Mouse (Mus musculus) hindbrain, embryonic 14.5 days (tissue): ENCODE results near the gene Cttnbp2. TPM values are rescaled to one million over a fixed set of nuclear protein-coding genes. Genes with fewer than 3 reads are reported as not detected.

Source experiments
- ATAC-seq: fragments of 200-750 bp; cut with Nextera tagmentation; 2 replicates; pipeline ENCODE4 v1.8.0; 2017; ENCODE audit warnings: moderate number of reproducible peaks, mild to moderate bottlenecking, moderate TSS enrichment, moderate library complexity; ENCODE audit not compliant: low FRiP score
- DNase-seq: peaks from one replicate; pipeline ENCODE4 v3.0.0-alpha.2; 2015; ENCODE audit warnings: low spot score
- H3K27ac ChIP-seq: fragments of 300-500 bp; sonication (generic); 2 replicates; pipeline ENCODE4 v1.5.1; 2014; ENCODE audit warnings: mild to moderate bottlenecking, moderate library complexity
- H3K27me3 ChIP-seq: fragments of 300-500 bp; sonication (generic); 2 replicates; pipeline ENCODE4 v1.6.1; 2014; ENCODE audit warnings: mild to moderate bottlenecking, low read length, mixed read lengths; ENCODE audit not compliant: control insufficient read depth, insufficient read depth
- H3K36me3 ChIP-seq: fragments of 300-500 bp; sonication (generic); replicated peaks from 2 replicates; pipeline ENCODE4 v1.6.1; 2014; ENCODE audit not compliant: control insufficient read depth, insufficient read depth
- H3K4me1 ChIP-seq: fragments of 300-500 bp; sonication (generic); replicated peaks from 2 replicates; pipeline ENCODE4 v1.6.1; 2014; ENCODE audit warnings: antibody characterized with exemption, low read length, mixed read lengths; ENCODE audit not compliant: control insufficient read depth, insufficient read depth
- H3K4me2 ChIP-seq: fragments of 300-500 bp; sonication (generic); replicated peaks from 2 replicates; pipeline ENCODE4 v1.6.1; 2014; ENCODE audit warnings: mild to moderate bottlenecking, moderate library complexity
- H3K4me3 ChIP-seq: fragments of 300-500 bp; sonication (generic); replicated peaks from 2 replicates; pipeline ENCODE4 v1.5.1; 2014; ENCODE audit warnings: mild to moderate bottlenecking, low read length
- H3K9ac ChIP-seq: fragments of 300-500 bp; sonication (generic); 2 replicates; pipeline ENCODE4 v1.6.1; 2014
- H3K9me3 ChIP-seq: fragments of 300-500 bp; sonication (generic); 2 replicates; pipeline ENCODE4 v1.6.1; 2016; ENCODE audit warnings: low read length; ENCODE audit not compliant: control insufficient read depth
- WGBS: fragments of 180-500 bp; shearing (Covaris S2); extraction: QIAGEN DNeasy Blood & Tissue Kit; methylation state at CpG from one replicate; pipeline ENCODE4 v1.1.7; 2014; 5-methylcytosine and 5-hydroxymethylcytosine counted together
- polyA plus RNA-seq: library from polyadenylated mRNA; unstranded; fragments of >200 nt; fragmentation: Nextera tagmentation; extraction: Ambion mirVana; gene quantifications from 2 replicates; pipeline ENCODE4 v1.2.1, GENCODE M21; 2014

The Cttnbp2 gene
- polyA plus RNA-seq, 1 experiment from 2014 or later, result 48.7 TPM

GRCm38 (mm10) chr6:18511886-18512285 lies 2.8 kb downstream of the Cttnbp2 start:
- no peaks in the 10 kb centered on the region for H3K27me3 ChIP-seq
- no peak for DNase-seq
- H3K9me3 ChIP-seq, result no peaks in the 10 kb centered on the region
- H3K36me3 ChIP-seq, result no peaks in the 10 kb centered on the region
- peak overlapping the region; percentile 4 for H3K4me3 ChIP-seq
- H3K9ac ChIP-seq, result no peak overlapping the region
- H3K4me1 ChIP-seq, result peaks cover 19% of the 10 kb centered on the region; the same call in 1 of the 2 replicates
- H3K27ac ChIP-seq, result no peak overlapping the region
- ATAC-seq, result no peak
- peak overlapping the region; percentile 68 for H3K4me2 ChIP-seq
- WGBS, result 68% methylated on average over 6 of the region's 6 CpGs

DNA sequence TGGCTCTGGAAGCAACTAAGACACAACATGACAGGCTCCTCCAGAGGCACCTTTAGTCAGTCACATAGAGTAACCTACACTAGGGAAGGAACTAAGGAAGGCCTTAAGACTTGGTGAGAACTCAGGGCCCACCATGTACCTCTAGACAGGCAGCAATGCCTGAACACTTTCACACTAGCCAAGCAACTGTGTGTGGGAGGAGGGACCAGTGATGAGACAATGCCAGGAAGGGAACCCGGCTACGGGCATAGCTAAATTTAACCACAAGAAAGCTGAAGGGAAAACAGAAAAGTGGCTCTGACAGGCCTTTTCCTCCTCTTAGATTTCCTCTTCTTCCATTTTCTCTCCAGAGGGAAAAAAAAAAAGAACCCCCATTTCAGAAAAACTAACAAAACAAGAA lies 6.6 kb downstream of the Cttnbp2 start:
- Histone ChIP-seq H3K4me2 (no peak overlapping the region), H3K36me3 (no peaks in the 10 kb centered on the region), H3K4me1 (peaks cover 16% of the 10 kb centered on the region; the same call in 1 of the 2 replicates), H3K27ac (no peak overlapping the region), H3K27me3 (no peaks in the 10 kb centered on the region), H3K9ac (no peak overlapping the region), H3K4me3 (no peak overlapping the region), H3K9me3 (no peaks in the 10 kb centered on the region)
- ATAC-seq (no peak), DNase-seq (no peak)
- 86% methylated on average over 2 of the region's 2 CpGs for WGBS

GRCm38 (mm10) chr6:18499833-18500232 lies 14.8 kb downstream of the Cttnbp2 start:
- Histone ChIP-seq H3K27me3 (no peaks in the 10 kb centered on the region), H3K4me1 (no peaks in the 10 kb centered on the region), H3K9me3 (no peaks in the 10 kb centered on the region), H3K36me3 (peaks cover 19% of the 10 kb centered on the region), H3K4me3 (no peak overlapping the region), H3K9ac (no peak overlapping the region), H3K27ac (no peak overlapping the region), H3K4me2 (no peak overlapping the region)
- ATAC-seq (no peak), DNase-seq (no peak)
- WGBS, result 70% methylated on average over 5 of the region's 5 CpGs

- H3K9ac ChIP-seq, result no peak overlapping the region
- no peak for ATAC-seq
- H3K36me3 ChIP-seq, result peaks cover 15% of the 10 kb centered on the region; the same call in 1 of the 2 replicates
- no peaks in the 10 kb centered on the region for H3K27me3 ChIP-seq
- no peak overlapping the region; the same call in 1 of the 2 replicates for H3K27ac ChIP-seq
- 54% methylated on average over 1 of the region's 1 CpGs for WGBS
- no peaks in the 10 kb centered on the region for H3K9me3 ChIP-seq
- H3K4me1 ChIP-seq, result no peaks in the 10 kb centered on the region
- no peak overlapping the region for H3K4me2 ChIP-seq
- H3K4me3 ChIP-seq, result no peak overlapping the region
- no peak for DNase-seq
Observed at GRCm38 (mm10) chr6:18492977-18493376, 21.7 kb downstream of the Cttnbp2 start.

- no peaks in the 10 kb centered on the region for H3K9me3 ChIP-seq
- H3K27ac ChIP-seq, result no peak overlapping the region; the same call in 1 of the 2 replicates
- no peak overlapping the region for H3K4me2 ChIP-seq
- H3K36me3 ChIP-seq, result peaks cover 15% of the 10 kb centered on the region; the same call in 1 of the 2 replicates
- WGBS, result 53% methylated on average over 6 of the region's 6 CpGs
- no peak for DNase-seq
- no peak overlapping the region for H3K9ac ChIP-seq
- H3K4me1 ChIP-seq, result no peaks in the 10 kb centered on the region
- peak; percentile 71 for ATAC-seq
- no peaks in the 10 kb centered on the region for H3K27me3 ChIP-seq
- H3K4me3 ChIP-seq, result no peak overlapping the region
Observed at GRCm38 (mm10) chr6:18492248-18492901, 22.3 kb downstream of the Cttnbp2 start.

GRCm38 (mm10) chr6:18485087-18485486 lies 29.6 kb downstream of the Cttnbp2 start:
- Histone ChIP-seq H3K4me2 (no peak overlapping the region), H3K9ac (no peak overlapping the region), H3K4me3 (no peak overlapping the region), H3K27me3 (no peaks in the 10 kb centered on the region), H3K9me3 (no peaks in the 10 kb centered on the region), H3K36me3 (peaks cover 14% of the 10 kb centered on the region; the same call in 1 of the 2 replicates), H3K4me1 (no peaks in the 10 kb centered on the region), H3K27ac (no peak overlapping the region)
- ATAC-seq (no peak), DNase-seq (no peak)

GRCm38 (mm10) chr6:18484061-18484460 lies 30.6 kb downstream of the Cttnbp2 start:
- Histone ChIP-seq H3K36me3 (peaks cover 14% of the 10 kb centered on the region; the same call in 1 of the 2 replicates), H3K4me1 (no peaks in the 10 kb centered on the region), H3K27ac (no peak overlapping the region), H3K4me2 (no peak overlapping the region), H3K27me3 (no peaks in the 10 kb centered on the region), H3K9me3 (no peaks in the 10 kb centered on the region), H3K9ac (no peak overlapping the region), H3K4me3 (no peak overlapping the region)
- ATAC-seq (no peak), DNase-seq (no peak)
- 92% methylated on average over 5 of the region's 5 CpGs for WGBS

GRCm38 (mm10) chr6:18482546-18482945 lies 32.1 kb downstream of the Cttnbp2 start:
- no peak overlapping the region for H3K9ac ChIP-seq
- H3K4me2 ChIP-seq, result no peak overlapping the region
- H3K27ac ChIP-seq, result no peak overlapping the region
- ATAC-seq, result no peak
- no peaks in the 10 kb centered on the region for H3K9me3 ChIP-seq
- no peak overlapping the region for H3K4me3 ChIP-seq
- peaks cover 14% of the 10 kb centered on the region; the same call in 1 of the 2 replicates for H3K36me3 ChIP-seq
- no peaks in the 10 kb centered on the region for H3K4me1 ChIP-seq
- H3K27me3 ChIP-seq, result no peaks in the 10 kb centered on the region
- DNase-seq, result no peak

DNA sequence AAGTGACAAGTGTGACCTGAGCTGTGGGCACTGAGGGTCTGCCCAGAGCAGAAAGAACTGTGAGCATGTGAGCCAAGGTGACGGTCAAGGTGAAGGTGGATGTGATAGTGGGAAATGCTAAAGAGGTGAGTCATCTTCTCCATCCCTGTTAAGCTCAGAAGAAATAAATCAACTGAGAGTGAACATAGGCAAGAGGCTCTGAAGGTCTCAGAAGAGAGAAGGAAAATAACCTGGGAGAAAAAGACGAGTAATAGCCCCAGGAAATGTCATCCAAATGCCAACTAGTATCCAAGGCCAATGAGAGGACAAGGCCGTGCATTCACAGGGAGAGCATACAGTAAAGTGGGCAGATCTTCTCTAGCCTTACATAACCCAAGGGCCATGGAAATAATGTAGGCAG lies 32.9 kb downstream of the Cttnbp2 start:
- no peak for ATAC-seq
- no peak for DNase-seq
- Histone ChIP-seq H3K4me1 (no peaks in the 10 kb centered on the region), H3K27ac (no peak overlapping the region), H3K9me3 (no peaks in the 10 kb centered on the region), H3K36me3 (peaks cover 9% of the 10 kb centered on the region; the same call in 1 of the 2 replicates), H3K4me3 (no peak overlapping the region), H3K27me3 (no peaks in the 10 kb centered on the region), H3K4me2 (no peak overlapping the region), H3K9ac (no peak overlapping the region)
- 82% methylated on average over 3 of the region's 3 CpGs for WGBS
